Mouse (Mus musculus) midbrain, embryonic 11.5 days (tissue): Measurements from ENCODE around the gene Hist1h1e. TPM values are rescaled to one million over a fixed set of nuclear protein-coding genes. Genes with fewer than 3 reads are reported as not detected.

Experiments
- ATAC-seq: fragments of 200-750 bp; cut with Nextera tagmentation; 2 replicates; pipeline ENCODE4 v1.8.0; 2017; ENCODE audit warnings: moderate TSS enrichment, moderate library complexity; ENCODE audit not compliant: low FRiP score
- DNase-seq: peaks from one replicate; pipeline ENCODE4 v3.0.0; 2015; ENCODE audit warnings: low spot score; ENCODE audit errors: missing footprints
- H3K27ac ChIP-seq: fragments of 300-500 bp; sonication (generic); 2 replicates; pipeline ENCODE4 v1.5.1; 2014; ENCODE audit warnings: low read depth, low read length
- H3K27me3 ChIP-seq: fragments of 300-500 bp; sonication (generic); 2 replicates; pipeline ENCODE4 v1.6.1; 2014; ENCODE audit warnings: mild to moderate bottlenecking, low read length, moderate library complexity, mixed read lengths; ENCODE audit not compliant: control insufficient read depth, insufficient read depth
- H3K36me3 ChIP-seq: fragments of 300-500 bp; sonication (generic); 2 replicates; pipeline ENCODE4 v1.6.1; 2014; ENCODE audit warnings: mild to moderate bottlenecking, low read length, moderate library complexity, mixed read lengths; ENCODE audit not compliant: control insufficient read depth, insufficient read depth
- H3K4me1 ChIP-seq: fragments of 300-500 bp; sonication (generic); 2 replicates; pipeline ENCODE4 v1.6.1; 2014; ENCODE audit warnings: low read length; ENCODE audit not compliant: control insufficient read depth, insufficient read depth
- H3K4me2 ChIP-seq: fragments of 300-500 bp; sonication (generic); 2 replicates; pipeline ENCODE4 v1.6.1; 2014; ENCODE audit warnings: mild to moderate bottlenecking, moderate library complexity
- H3K4me3 ChIP-seq: fragments of 300-500 bp; sonication (generic); 2 replicates; pipeline ENCODE4 v1.5.1; 2014; ENCODE audit warnings: low read depth, low read length
- H3K9ac ChIP-seq: fragments of 300-500 bp; sonication (generic); 2 replicates; pipeline ENCODE4 v1.6.1; 2014; ENCODE audit warnings: low read length
- H3K9me3 ChIP-seq: fragments of 300-500 bp; sonication (generic); 2 replicates; pipeline ENCODE4 v1.6.1; 2016; ENCODE audit warnings: low read length; ENCODE audit not compliant: control insufficient read depth
- WGBS: fragments of 180-500 bp; shearing (Covaris S2); extraction: QIAGEN DNeasy Blood & Tissue Kit; methylation state at CpG from one replicate; pipeline ENCODE4 v1.1.7; 2014; 5-methylcytosine and 5-hydroxymethylcytosine counted together
- microRNA-seq: library from miRNA; unstranded; fragments of <30 nt; microRNA quantifications from one replicate; pipeline ENCODE4, GENCODE M21; 2017
- polyA plus RNA-seq: library from polyadenylated mRNA; unstranded; fragments of >200 nt; fragmentation: Nextera tagmentation; extraction: Ambion mirVana; gene quantifications from 2 replicates; pipeline ENCODE4 v1.2.1, GENCODE M21; 2014

Gene Hist1h1e
- polyA plus RNA-seq, 1 experiment from 2014 or later: 28.9 TPM

- Histone ChIP-seq H3K9me3 (no peaks in the 10 kb centered on the region), H3K36me3 (no peaks in the 10 kb centered on the region), H3K27ac (peak within 1 kb of the TSS; percentile 93), H3K4me1 (peaks cover 6% of the 10 kb centered on the region; the same call in 1 of the 2 replicates), H3K9ac (peak within 1 kb of the TSS; percentile 75), H3K27me3 (no peaks in the 10 kb centered on the region), H3K4me3 (peak within 1 kb of the TSS; percentile 43), H3K4me2 (peak within 1 kb of the TSS; percentile 63)
- DNase-seq (peak; percentile 96), ATAC-seq (peak; percentile 90)
- WGBS: 0% methylated on average over 18 of the region's 18 CpGs
Measured at GRCm38 (mm10) chr13:23571022-23571503, 51.3 kb downstream of the Hist1h1e start, which contains the start of the genes Hist1h2ae and Hist1h2bg. Hist1h2ae (minus strand) TSS chr13:23571220. Hist1h2bg (plus strand) TSS chr13:23571396.

Small RNA genes lying within 50 kb of the gene (microRNA-seq; reads per million reads assigned to microRNA genes)
- gene Gm44359: not detected
- not detected for gene Gm44394

Other genes starting within 250 kb of the Hist1h1e start
- 14.0 and 14.9 TPM in 2 replicates for gene Abt1, start 198.7 kb downstream of the Hist1h1e start, polyA plus RNA-seq
- gene Btn1a1, start 156.7 kb downstream of the Hist1h1e start, polyA plus RNA-seq: not detected in 2 replicates
- 0.28 and 0.34 TPM in 2 replicates for gene Btn2a2, start 133.7 kb downstream of the Hist1h1e start, polyA plus RNA-seq
- gene Hist1h4h, start 91.5 kb downstream of the Hist1h1e start, polyA plus RNA-seq: 3.3 and 3.6 TPM in 2 replicates
- gene Hist1h2af, start 88.7 kb downstream of the Hist1h1e start, polyA plus RNA-seq: 6.4 and 9.1 TPM in 2 replicates
- gene Hist1h3g, start 87.1 kb downstream of the Hist1h1e start, polyA plus RNA-seq: 4.0 and 4.8 TPM in 2 replicates
- 0.44 and 0.87 TPM in 2 replicates for gene Hist1h2bh, start 79.2 kb downstream of the Hist1h1e start, polyA plus RNA-seq
- 1.2 and 1.3 TPM in 2 replicates for gene Hist1h3f, start 78.5 kb downstream of the Hist1h1e start, polyA plus RNA-seq
- 0.53 and 0.77 TPM in 2 replicates for gene Hist1h4f, start 70.9 kb downstream of the Hist1h1e start, polyA plus RNA-seq
- gene Hist1h1d, start 69.3 kb downstream of the Hist1h1e start, polyA plus RNA-seq: 0.59 and 0.61 TPM in 2 replicates
- gene Hist1h3e, start 60.2 kb downstream of the Hist1h1e start, polyA plus RNA-seq: 7.2 and 7.4 TPM in 2 replicates
- 69.8 and 76.3 TPM in 2 replicates for gene Hist1h2ae, start 51.3 kb downstream of the Hist1h1e start, polyA plus RNA-seq
- 3.9 and 6.2 TPM in 2 replicates for gene Hist1h2bg, start 51.2 kb downstream of the Hist1h1e start, polyA plus RNA-seq
- gene Hist1h2bf, start 48.4 kb downstream of the Hist1h1e start, polyA plus RNA-seq: 2.6 and 4.9 TPM in 2 replicates
- gene Hist1h2ad, start 48.2 kb downstream of the Hist1h1e start, polyA plus RNA-seq: 1.9 and 2.2 TPM in 2 replicates
- gene Hist1h3d, start 46.8 kb downstream of the Hist1h1e start, polyA plus RNA-seq: 7.4 and 9.8 TPM in 2 replicates
- 99.4 and 124 TPM in 2 replicates for gene Hist1h4d, start 41.0 kb downstream of the Hist1h1e start, polyA plus RNA-seq
- 1.6 and 1.7 TPM in 2 replicates for gene Hist1h2be, start 1.4 kb downstream of the Hist1h1e start, polyA plus RNA-seq
- gene Hist1h2ac, start 61.4 kb upstream of the Hist1h1e start, polyA plus RNA-seq: 0.83 and 1.1 TPM in 2 replicates
- 25.3 and 25.7 TPM in 2 replicates for gene Hist1h2bc, start 61.6 kb upstream of the Hist1h1e start, polyA plus RNA-seq
- gene Hist1h1t, start 73.3 kb upstream of the Hist1h1e start, polyA plus RNA-seq: not detected in 2 replicates
- 5.3 and 6.4 TPM in 2 replicates for gene Hist1h4c, start 75.9 kb upstream of the Hist1h1e start, polyA plus RNA-seq
- gene Hfe, start 88.3 kb upstream of the Hist1h1e start, polyA plus RNA-seq: 2.7 and 3.3 TPM in 2 replicates
- gene Hist1h1c, start 116.2 kb upstream of the Hist1h1e start, polyA plus RNA-seq: 13.5 and 14.0 TPM in 2 replicates
- gene Hist1h3c, start 123.0 kb upstream of the Hist1h1e start, polyA plus RNA-seq: 8.6 and 9.2 TPM in 2 replicates
- 2.1 and 2.4 TPM in 2 replicates for gene Hist1h2bb, start 124.2 kb upstream of the Hist1h1e start, polyA plus RNA-seq
- 42.8 and 57.5 TPM in 2 replicates for gene Hist1h2ab, start 128.6 kb upstream of the Hist1h1e start, polyA plus RNA-seq
- gene Hist1h3b, start 129.7 kb upstream of the Hist1h1e start, polyA plus RNA-seq: 7.5 and 13.2 TPM in 2 replicates
- gene Hist1h4b, start 134.5 kb upstream of the Hist1h1e start, polyA plus RNA-seq: 3.9 and 5.5 TPM in 2 replicates
- 0.49 and 0.55 TPM in 2 replicates for gene Hist1h4a, start 138.7 kb upstream of the Hist1h1e start, polyA plus RNA-seq
- gene Hist1h3a, start 139.8 kb upstream of the Hist1h1e start, polyA plus RNA-seq: 3.0 and 5.1 TPM in 2 replicates
- 3.5 and 3.7 TPM in 2 replicates for gene Hist1h1a, start 141.1 kb upstream of the Hist1h1e start, polyA plus RNA-seq
- gene Trim38, start 147.4 kb upstream of the Hist1h1e start, polyA plus RNA-seq: not detected in 2 replicates
- gene Slc17a2, start 184.4 kb upstream of the Hist1h1e start, polyA plus RNA-seq: not detected in 2 replicates
- not detected in 2 replicates for gene Slc17a3, start 216.9 kb upstream of the Hist1h1e start, polyA plus RNA-seq
- 0.08 TPM in 1 of 2 replicates, not detected in the other for gene Slc17a1, start 245.2 kb upstream of the Hist1h1e start, polyA plus RNA-seq